Mouse (Mus musculus): ENCODE measurements at regions not wholly inside any gene's neighbourhood (a gene's known extent, or its start where the extent isn't known, plus 50 kb on each side); places are given as distances from the start of the nearest gene placed in this dataset.
A peak's percentile ranks its signal among the peaks of the same experiment; 100 is the strongest.
"Not testable (repeated sequence)": the region's sequence is repeated elsewhere in the genome, so short reads cannot be mapped to it uniquely, and the experiment has no call there.

DNA sequence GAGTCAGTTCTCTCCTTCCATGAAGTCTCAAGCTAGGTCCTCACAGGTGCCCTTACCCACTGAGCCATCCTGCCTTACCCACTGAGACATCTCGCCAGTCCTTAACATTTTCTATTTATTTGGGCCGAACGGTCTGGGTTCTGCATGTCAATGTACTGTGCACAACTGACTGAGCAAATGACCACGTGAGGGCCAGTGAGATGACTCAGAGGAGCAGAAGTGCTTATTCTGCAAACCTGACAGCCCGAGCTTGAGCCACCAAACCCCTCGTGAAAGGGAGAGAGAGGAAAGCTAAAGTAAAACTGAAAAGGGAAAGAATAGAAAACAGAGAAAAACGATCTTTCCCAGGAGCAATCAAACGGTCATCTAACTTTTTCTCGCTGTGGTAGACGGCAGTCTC lies 52.2 kb upstream of the Nmd3 start:
- DNase-seq (ENCODE audit: low spot score) = no peak

DNA sequence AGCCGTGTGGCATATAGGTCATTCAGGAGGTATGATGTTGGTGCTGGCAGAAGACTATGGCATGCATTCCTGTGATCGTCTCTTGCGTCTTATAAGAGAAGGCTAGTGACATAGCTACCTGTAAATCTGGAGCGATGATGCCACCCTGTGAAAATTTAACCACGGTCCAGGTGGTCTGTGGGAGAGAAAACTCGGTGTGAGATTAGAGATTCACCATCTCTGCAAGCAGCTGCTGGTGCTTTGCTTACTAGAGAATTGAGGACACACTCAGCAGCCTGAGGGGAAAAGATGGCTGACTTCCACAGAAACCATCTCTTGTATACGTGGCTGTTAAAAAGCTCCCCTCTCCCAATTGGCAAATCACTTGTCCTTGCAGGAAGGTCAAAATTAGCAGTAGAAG lies 54.0 kb upstream of the Nmd3 start:
- no peak for DNase-seq (ENCODE audit: low spot score)

DNA sequence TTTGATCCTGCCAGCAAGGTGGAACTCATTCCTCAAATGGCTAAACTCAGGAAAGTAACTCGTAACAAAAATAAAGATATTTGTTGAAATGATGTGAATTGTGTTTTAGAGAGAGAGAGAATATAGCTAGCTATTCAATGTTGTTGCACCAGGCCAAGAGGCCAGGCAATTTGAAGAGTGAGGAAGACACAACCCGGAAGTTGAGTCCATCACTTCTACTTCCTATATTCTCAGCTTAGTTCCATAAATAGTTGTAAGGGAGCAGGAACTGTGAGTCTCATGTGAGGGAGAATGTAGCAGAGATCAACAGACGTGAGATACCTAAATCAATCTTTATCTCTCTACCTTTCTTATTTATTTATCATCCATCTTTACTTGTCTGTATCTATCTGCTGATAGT lies 54.4 kb upstream of the Nmd3 start:
- no peak for DNase-seq (ENCODE audit: low spot score)

DNA sequence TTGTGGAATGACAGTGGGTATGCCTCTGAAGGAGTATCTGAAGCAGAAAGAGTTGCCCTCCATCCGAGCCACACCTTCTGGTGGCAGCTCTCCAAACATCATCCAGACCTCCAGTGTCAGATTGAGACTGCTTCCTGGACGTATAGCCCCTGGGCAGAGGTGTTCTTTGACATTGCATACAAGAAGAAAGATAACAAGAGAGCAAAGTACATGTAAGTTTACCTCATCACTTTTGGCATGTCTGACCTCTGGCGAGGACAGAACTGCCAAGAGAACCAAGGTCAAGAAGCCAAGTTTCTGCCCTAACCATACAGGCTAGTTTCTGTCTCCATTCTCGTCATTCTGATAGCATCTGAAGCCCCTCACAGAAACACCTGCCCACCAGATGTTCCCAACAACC lies 57.5 kb upstream of the Nmd3 start:
- DNase-seq (ENCODE audit: low spot score) = no peak

DNA sequence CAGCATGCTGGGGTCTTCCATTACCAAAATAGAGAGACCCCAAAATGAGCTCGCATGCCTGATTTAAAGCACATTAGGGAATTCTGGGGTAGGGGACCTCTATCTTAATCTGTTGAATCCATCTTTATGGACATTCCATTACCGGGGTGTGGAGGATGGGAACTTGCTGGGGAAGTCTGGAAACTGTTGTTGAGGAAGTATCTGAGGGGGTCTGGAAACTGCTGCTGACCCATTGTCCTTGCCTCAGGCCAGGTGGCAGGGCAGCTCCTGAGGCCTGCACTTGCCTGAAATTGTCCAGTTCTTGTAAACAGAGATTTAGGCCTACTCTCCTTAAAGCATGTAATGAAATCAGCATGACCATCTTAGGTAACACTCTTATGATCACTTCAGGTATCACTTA lies 59.4 kb upstream of the B3galnt1 start:
- no peak for DNase-seq (ENCODE audit: low spot score)

DNA sequence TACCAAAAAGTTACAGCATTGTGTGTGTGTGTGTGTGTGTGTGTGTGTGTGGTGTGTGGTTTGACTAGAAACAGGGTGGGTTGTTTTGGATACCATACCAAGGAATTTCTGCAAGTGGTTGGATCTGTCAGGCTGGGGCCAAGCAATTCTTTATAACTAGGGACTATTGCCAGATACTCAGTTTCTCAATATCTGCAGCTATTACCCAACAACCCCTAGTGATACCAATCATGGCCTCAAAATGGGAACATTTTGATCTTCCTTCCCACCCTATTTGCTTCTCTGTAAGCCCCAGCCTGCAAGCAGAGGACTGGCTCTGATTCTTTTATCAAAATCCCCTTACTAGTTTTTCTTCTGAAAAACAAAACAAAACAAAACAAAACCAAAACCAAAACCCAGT lies 58.8 kb upstream of the B3galnt1 start:
- DNase-seq (ENCODE audit: low spot score) = no peak

DNA sequence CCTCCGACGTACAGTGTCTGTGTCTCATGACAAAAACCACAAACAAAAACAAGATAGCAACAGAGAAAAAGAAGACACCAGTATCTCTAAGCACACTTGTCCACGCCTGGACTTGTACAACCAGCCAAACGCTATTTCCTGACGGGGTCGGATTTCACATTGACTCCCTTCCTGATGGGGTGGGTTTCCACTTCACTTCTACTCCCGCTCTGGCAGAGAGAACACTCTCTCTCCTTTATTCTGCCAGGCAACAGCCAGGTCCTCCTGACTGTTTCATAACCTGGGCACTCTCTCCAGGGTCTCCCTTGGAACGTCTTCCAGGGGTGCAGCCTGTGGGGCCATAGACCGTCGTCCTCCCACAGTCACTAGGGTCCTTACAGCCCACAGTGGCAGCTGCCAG lies 56.9 kb upstream of the B3galnt1 start:
- DNase-seq (ENCODE audit: low spot score) = not testable (repeated sequence)

DNA sequence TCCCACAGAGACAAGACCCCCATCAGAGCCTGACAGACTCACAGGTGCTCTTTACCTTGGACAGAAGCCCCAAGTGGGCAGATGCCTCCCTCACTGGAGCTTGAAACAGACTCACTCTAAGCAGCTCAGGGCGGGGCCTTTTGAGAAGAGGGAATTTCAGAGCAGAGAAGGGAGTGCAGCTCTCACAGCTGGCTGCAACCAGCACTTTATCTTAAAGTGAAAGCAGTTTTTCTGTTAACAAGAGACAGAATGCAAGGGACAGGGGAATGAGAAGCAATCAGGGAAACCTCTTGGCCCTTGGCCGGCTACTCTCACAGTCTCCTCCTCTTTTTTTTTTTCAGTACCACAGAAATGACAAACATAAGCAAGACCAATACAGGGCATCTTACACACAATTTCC lies 56.2 kb upstream of the B3galnt1 start:
- DNase-seq (ENCODE audit: low spot score) = peak; percentile 45

DNA sequence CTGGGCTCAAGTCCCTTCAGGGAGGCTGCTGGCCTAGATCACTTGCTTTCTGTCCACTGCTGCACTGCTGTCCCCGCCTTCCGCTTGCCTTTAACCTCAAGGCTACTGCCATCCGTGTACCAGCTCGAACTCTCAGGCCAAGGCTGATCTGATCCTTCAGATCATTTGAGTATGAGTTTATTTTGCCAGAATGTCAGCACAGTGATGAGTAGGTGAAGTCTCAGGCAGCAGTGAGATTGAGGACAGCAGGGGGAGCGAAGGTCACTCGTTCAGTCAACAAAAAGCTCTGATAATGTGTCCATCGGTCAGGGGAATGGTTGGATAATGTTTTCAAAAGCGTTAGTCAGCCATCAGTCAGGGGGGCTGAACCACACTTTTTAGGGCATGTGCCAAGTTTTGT lies 54.6 kb upstream of the B3galnt1 start:
- peak; percentile 73 for DNase-seq (ENCODE audit: low spot score)

DNA sequence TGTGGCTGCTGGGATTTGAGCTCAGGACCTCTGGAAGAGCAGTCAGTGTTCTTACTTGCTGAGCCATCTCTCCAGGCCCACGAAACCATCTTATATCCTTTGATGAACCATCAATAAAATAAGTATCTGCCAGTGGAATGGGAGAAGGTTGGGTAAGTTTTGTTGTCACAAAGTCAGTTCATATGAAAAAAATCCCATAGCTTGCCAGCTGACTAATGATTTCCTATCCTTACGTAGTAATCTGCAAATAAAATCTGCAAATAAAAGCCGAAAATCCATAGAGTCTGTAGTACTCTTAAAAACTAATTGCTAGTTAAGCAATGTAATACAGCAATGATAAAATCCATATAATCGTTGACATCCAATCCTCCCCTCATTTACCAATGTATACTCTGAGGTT lies 50.8 kb upstream of the B3galnt1 start:
- no peak for DNase-seq (ENCODE audit: low spot score)

Data from ovary, adult 18-20 months (tissue).